Mouse (Mus musculus) intestine, postnatal 0 days (tissue): ENCODE data around the gene Ccl1. TPM values are rescaled to one million over a fixed set of nuclear protein-coding genes. Genes with fewer than 3 reads are reported as not detected.

Source experiments
- ATAC-seq: fragments of 200-750 bp; cut with Nextera tagmentation; 2 replicates; pipeline ENCODE4 v1.8.0; 2017; ENCODE audit warnings: mild to moderate bottlenecking, moderate TSS enrichment, moderate library complexity
- H3K27ac ChIP-seq: fragments of 300-500 bp; sonication (generic); 2 replicates; pipeline ENCODE4 v1.5.1; 2014; ENCODE audit warnings: mild to moderate bottlenecking, low read depth, low read length, moderate library complexity
- H3K27me3 ChIP-seq: fragments of 300-500 bp; sonication (generic); replicated peaks from 2 replicates; pipeline ENCODE4 v1.6.1; 2014; ENCODE audit warnings: low read length, mixed read lengths; ENCODE audit not compliant: control insufficient read depth, insufficient read depth
- H3K36me3 ChIP-seq: fragments of 300-500 bp; sonication (generic); 2 replicates; pipeline ENCODE4 v1.6.1; 2014; ENCODE audit warnings: mild to moderate bottlenecking, moderate library complexity; ENCODE audit not compliant: control insufficient read depth, insufficient read depth
- H3K4me1 ChIP-seq: fragments of 300-500 bp; sonication (generic); replicated peaks from 2 replicates; pipeline ENCODE4 v1.6.1; 2014; ENCODE audit warnings: antibody characterized with exemption, low read length, mixed read lengths; ENCODE audit not compliant: control insufficient read depth, insufficient read depth
- H3K4me2 ChIP-seq: fragments of 300-500 bp; sonication (generic); replicated peaks from 2 replicates; pipeline ENCODE4 v1.6.1; 2014; ENCODE audit warnings: low read depth, mild to moderate bottlenecking, moderate library complexity
- H3K4me3 ChIP-seq: fragments of 300-500 bp; sonication (generic); 2 replicates; pipeline ENCODE4 v1.5.1; 2014; ENCODE audit warnings: low read depth, low read length
- H3K9ac ChIP-seq: fragments of 300-500 bp; sonication (generic); 2 replicates; pipeline ENCODE4 v1.6.1; 2014; ENCODE audit warnings: mild to moderate bottlenecking, low read depth, low read length
- H3K9me3 ChIP-seq: fragments of 300-500 bp; sonication (generic); 2 replicates; pipeline ENCODE4 v1.6.1; 2016; ENCODE audit warnings: mixed run types; ENCODE audit not compliant: control insufficient read depth
- CTCF ChIP-seq: sonication (generic); IDR thresholded peaks from 2 replicates; pipeline ENCODE4 v1.5.1; 2016; ENCODE audit warnings: low read depth, mild to moderate bottlenecking, control low read depth, antibody characterized with exemption, moderate library complexity
- WGBS: fragments of 180-500 bp; shearing (Covaris S2); extraction: QIAGEN DNeasy Blood & Tissue Kit; methylation state at CpG from one replicate; pipeline ENCODE4 v1.1.7; 2014; 5-methylcytosine and 5-hydroxymethylcytosine counted together
- polyA plus RNA-seq: library from polyadenylated mRNA; unstranded; fragments of >200 nt; fragmentation: Nextera tagmentation; extraction: Ambion mirVana; gene quantifications from 2 replicates; pipeline ENCODE4 v1.2.1, GENCODE M21; 2015

The Ccl1 gene
- not detected in 2 replicates for polyA plus RNA-seq

- Histone ChIP-seq H3K9me3 (no peaks in the 10 kb centered on the region), H3K27me3 (no peaks in the 10 kb centered on the region), H3K36me3 (no peaks in the 10 kb centered on the region), H3K9ac (no peak within 1 kb of the TSS), H3K4me1 (no peaks in the 10 kb centered on the region), H3K27ac (no peak within 1 kb of the TSS), H3K4me3 (no peak within 1 kb of the TSS), H3K4me2 (no peak within 1 kb of the TSS)
- TF ChIP-seq CTCF: no peak
- 61% methylated on average over 4 of the region's 4 CpGs for WGBS
- no peak for ATAC-seq
These were observed at the start of gene Ccl1 for GRCm38 (mm10) chr11:82305590-82305989. Gene Ccl1, minus strand, starts transcription at chr11:82305690.

- Histone ChIP-seq H3K9me3 (no peaks in the 10 kb centered on the region), H3K9ac (no peak overlapping the region), H3K4me3 (no peak overlapping the region), H3K27ac (no peak overlapping the region), H3K4me1 (no peaks in the 10 kb centered on the region), H3K27me3 (no peaks in the 10 kb centered on the region), H3K36me3 (no peaks in the 10 kb centered on the region), H3K4me2 (no peak overlapping the region)
- no peak for TF ChIP-seq CTCF
- WGBS: 84% methylated on average over 10 of the region's 10 CpGs
- no peak for ATAC-seq
These were observed 45.5 kb upstream of the Ccl1 start for GRCm38 (mm10) chr11:82351039-82351438.

- H3K4me3 ChIP-seq: no peak overlapping the region
- no peak overlapping the region for H3K27ac ChIP-seq
- 40% methylated on average over 2 of the region's 2 CpGs for WGBS
- H3K9me3 ChIP-seq: no peaks in the 10 kb centered on the region
- ATAC-seq: no peak
- no peaks in the 10 kb centered on the region for H3K4me1 ChIP-seq
- no peaks in the 10 kb centered on the region for H3K27me3 ChIP-seq
- H3K36me3 ChIP-seq: no peaks in the 10 kb centered on the region
- H3K4me2 ChIP-seq: no peak overlapping the region
- no peak overlapping the region for H3K9ac ChIP-seq
- no peak for TF ChIP-seq CTCF
These were observed 35.4 kb upstream of the Ccl1 start for GRCm38 (mm10) chr11:82340900-82341299.

GRCm38 (mm10) chr11:82340416-82340815 is 34.9 kb upstream of the Ccl1 start:
- Histone ChIP-seq H3K4me3 (no peak overlapping the region), H3K27me3 (no peaks in the 10 kb centered on the region), H3K36me3 (no peaks in the 10 kb centered on the region), H3K9ac (no peak overlapping the region), H3K27ac (no peak overlapping the region), H3K9me3 (no peaks in the 10 kb centered on the region), H3K4me2 (no peak overlapping the region), H3K4me1 (no peaks in the 10 kb centered on the region)
- no peak for ATAC-seq
- WGBS: 48% methylated on average over 6 of the region's 6 CpGs
- no peak for TF ChIP-seq CTCF

GRCm38 (mm10) chr11:82339921-82340401 is 34.5 kb upstream of the Ccl1 start:
- Histone ChIP-seq H3K27ac (no peak overlapping the region), H3K27me3 (no peaks in the 10 kb centered on the region), H3K4me2 (no peak overlapping the region), H3K4me1 (no peaks in the 10 kb centered on the region), H3K36me3 (no peaks in the 10 kb centered on the region), H3K4me3 (no peak overlapping the region), H3K9me3 (no peaks in the 10 kb centered on the region), H3K9ac (no peak overlapping the region)
- ATAC-seq: no peak
- WGBS: 19% methylated on average over 7 of the region's 7 CpGs
- TF ChIP-seq CTCF: no peak

- TF ChIP-seq CTCF: no peak
- H3K36me3 ChIP-seq: no peaks in the 10 kb centered on the region
- no peak for ATAC-seq
- no peaks in the 10 kb centered on the region for H3K4me1 ChIP-seq
- H3K9me3 ChIP-seq: no peaks in the 10 kb centered on the region
- no peak overlapping the region for H3K27ac ChIP-seq
- no peak overlapping the region for H3K4me2 ChIP-seq
- H3K9ac ChIP-seq: no peak overlapping the region
- 39% methylated on average over 7 of the region's 7 CpGs for WGBS
- H3K27me3 ChIP-seq: no peaks in the 10 kb centered on the region
- no peak overlapping the region for H3K4me3 ChIP-seq
These were observed 7.7 kb upstream of the Ccl1 start for GRCm38 (mm10) chr11:82313153-82313552.

GRCm38 (mm10) chr11:82310336-82311045 is 5.0 kb upstream of the Ccl1 start:
- no peak for TF ChIP-seq CTCF
- Histone ChIP-seq H3K27me3 (no peaks in the 10 kb centered on the region), H3K4me2 (no peak overlapping the region), H3K9me3 (no peaks in the 10 kb centered on the region), H3K9ac (no peak overlapping the region), H3K36me3 (no peaks in the 10 kb centered on the region), H3K27ac (no peak overlapping the region), H3K4me3 (no peak overlapping the region), H3K4me1 (no peaks in the 10 kb centered on the region)
- ATAC-seq: no peak
- 28% methylated on average over 12 of the region's 12 CpGs for WGBS
